Mouse (Mus musculus): ENCODE measurements around the gene Rtel1.

Rtel1 gene

GRCm38 (mm10) chr2:181322136-181322535, 2.6 kb downstream of the Rtel1 start:
- no peak for DNase-seq (ENCODE audit: low read depth, low spot score)

- no peak for DNase-seq (ENCODE audit: low read depth, low spot score)
Measured at GRCm38 (mm10) chr2:181326098-181326497, 6.6 kb downstream of the Rtel1 start.

- no peak for DNase-seq (ENCODE audit: low read depth, low spot score)
Measured at GRCm38 (mm10) chr2:181332542-181332941, 13.0 kb downstream of the Rtel1 start.

- DNase-seq (ENCODE audit: low read depth, low spot score): peak; percentile 42
Measured at GRCm38 (mm10) chr2:181334023-181334422, 14.5 kb downstream of the Rtel1 start.

GRCm38 (mm10) chr2:181340426-181340825, 20.9 kb downstream of the Rtel1 start:
- no peak for DNase-seq (ENCODE audit: low read depth, low spot score)

GRCm38 (mm10) chr2:181342766-181343165, 23.2 kb downstream of the Rtel1 start:
- DNase-seq (ENCODE audit: low read depth, low spot score): no peak

DNA sequence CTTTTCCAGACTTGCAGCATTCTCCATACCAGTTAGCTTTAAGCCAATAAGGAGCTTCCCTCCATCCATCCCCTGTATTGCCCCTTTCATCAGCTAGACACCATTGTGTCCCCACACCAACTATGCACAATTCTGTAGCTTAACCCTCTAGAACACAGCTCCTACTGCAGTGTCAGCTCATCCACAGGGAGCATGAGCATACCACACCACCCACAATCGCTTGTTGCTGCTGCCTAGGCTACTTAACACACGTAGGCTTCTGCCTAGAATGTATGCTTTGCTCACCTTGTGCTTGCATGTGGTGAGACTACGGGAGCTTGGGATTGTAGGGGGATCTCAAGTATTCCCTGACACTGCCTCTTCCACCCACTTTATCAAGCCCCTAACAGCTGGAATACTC, 37.2 kb downstream of the Rtel1 start:
- no peak for DNase-seq (ENCODE audit: low read depth, low spot score)

GRCm38 (mm10) chr2:181363946-181364345, 44.4 kb downstream of the Rtel1 start:
- DNase-seq (ENCODE audit: low read depth, low spot score): no peak

DNA sequence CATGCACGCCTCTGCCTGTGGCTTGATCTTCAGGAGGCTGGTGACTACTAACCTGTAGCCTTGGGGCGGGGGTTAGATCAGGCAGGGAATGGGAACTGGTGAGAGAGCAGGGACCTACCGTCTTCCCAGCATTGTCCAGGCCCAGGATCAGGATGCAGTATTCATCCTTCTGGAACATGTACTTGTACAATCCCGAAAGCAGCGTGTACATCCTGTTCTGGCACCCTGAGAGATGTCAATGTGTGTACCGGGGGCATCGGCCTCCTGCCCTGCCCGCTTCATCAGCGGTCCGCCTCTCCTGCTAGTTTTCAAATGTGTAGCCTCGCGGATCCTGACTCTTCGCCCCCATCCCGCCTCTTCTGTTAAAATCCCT, 44.9 kb downstream of the Rtel1 start:
- no peak for DNase-seq (ENCODE audit: low read depth, low spot score)

- DNase-seq (ENCODE audit: low read depth, low spot score): peak; percentile 68
Measured at GRCm38 (mm10) chr2:181364860-181365596, 45.5 kb downstream of the Rtel1 start, which contains the start of the genes Zgpat and Arfrp1. Zgpat (plus strand) TSS chr2:181364928. Arfrp1 (minus strand) TSS chr2:181365404.

GRCm38 (mm10) chr2:181365655-181366075, 46.1 kb downstream of the Rtel1 start:
- peak; percentile 19 for DNase-seq (ENCODE audit: low read depth, low spot score)

GRCm38 (mm10) chr2:181370001-181370400, 50.5 kb downstream of the Rtel1 start:
- no peak for DNase-seq (ENCODE audit: low read depth, low spot score)

- DNase-seq (ENCODE audit: low read depth, low spot score): peak; percentile 34
Measured at GRCm38 (mm10) chr2:181375787-181376186, 56.2 kb downstream of the Rtel1 start.

DNA sequence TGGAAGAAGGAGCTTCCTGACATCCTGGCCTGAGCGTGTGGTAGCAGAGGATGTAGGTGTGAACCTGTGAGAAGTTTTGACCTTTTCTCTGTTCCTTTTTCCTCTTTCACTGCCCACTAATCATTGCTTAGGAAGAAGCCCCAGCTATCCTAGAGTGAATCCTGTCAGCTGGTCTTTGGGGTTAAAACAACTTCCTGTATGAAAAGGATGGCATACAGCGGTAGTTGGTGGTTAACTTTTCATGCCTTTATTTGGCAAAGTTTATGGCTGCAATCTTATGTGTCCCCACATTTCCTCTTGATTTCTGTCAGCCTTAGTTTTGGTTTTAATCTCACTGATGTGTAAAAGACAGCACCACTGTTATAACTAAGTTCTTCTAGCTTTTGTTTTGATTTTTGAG, 57.7 kb downstream of the Rtel1 start:
- no peak for DNase-seq (ENCODE audit: low read depth, low spot score)

DNA sequence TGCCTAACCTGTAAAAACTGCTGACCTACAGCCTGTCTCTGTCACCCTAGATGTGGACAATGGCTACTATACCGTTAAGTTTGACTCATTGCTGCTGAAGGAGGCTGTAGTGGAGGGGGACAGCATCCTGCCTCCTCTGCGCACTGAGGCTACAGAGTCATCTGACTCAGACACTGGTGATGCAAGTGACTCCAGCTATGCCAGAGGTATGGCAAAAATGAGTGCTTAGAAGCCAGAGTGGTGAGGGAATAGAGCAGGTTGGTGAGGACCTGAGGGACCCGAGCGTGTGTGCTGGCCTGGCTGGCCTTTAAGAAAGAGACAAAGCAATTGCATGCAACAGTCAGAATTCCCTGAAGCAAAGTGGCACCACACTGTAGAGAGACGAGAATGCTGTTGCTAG, 59.2 kb downstream of the Rtel1 start:
- DNase-seq (ENCODE audit: low read depth, low spot score): no peak

DNA sequence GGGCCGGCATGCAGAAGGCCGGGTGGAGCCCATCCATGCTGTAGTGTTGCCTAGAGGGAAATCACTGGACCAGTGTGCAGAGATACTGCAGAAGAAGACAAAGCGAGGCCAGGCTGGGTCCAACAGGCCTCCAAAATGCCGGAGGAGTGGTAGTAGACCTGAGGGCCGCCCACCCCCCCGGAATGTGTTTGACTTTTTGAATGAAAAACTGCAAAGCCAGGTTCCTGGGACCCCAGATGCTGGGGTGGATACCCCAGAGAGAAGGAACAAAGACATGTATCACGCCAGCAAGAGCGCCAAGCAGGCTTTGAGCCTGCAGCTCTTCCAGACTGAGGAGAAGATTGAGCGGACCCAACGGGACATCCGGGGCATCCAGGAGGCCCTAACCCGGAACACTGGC, 60.2 kb downstream of the Rtel1 start, which contains the start of gene Lime1:
Lime1 (plus strand) TSS at position 301 of the 400 bp plus-strand sequence.
- no peak for DNase-seq (ENCODE audit: low read depth, low spot score)

DNA sequence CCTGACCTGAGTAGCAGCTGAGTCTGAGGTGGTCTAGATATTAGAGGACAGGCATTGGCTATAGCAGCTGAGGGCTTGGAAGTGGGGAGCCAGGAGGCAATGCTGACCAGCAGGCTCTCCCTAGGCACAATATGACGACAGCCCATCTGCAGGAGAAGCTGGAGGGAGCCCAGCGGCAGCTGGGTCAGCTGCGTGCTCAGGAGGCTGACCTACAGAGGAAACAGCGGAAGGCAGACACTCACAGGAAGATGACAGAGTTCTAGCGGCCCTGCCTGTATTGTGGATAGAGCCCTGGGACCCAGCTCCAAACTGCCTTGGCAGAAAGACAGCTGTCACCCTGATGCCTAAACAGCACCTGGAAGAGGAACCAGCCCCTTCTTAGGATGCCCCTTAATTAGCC, 60.7 kb downstream of the Rtel1 start:
- no peak for DNase-seq (ENCODE audit: low read depth, low spot score)

DNA sequence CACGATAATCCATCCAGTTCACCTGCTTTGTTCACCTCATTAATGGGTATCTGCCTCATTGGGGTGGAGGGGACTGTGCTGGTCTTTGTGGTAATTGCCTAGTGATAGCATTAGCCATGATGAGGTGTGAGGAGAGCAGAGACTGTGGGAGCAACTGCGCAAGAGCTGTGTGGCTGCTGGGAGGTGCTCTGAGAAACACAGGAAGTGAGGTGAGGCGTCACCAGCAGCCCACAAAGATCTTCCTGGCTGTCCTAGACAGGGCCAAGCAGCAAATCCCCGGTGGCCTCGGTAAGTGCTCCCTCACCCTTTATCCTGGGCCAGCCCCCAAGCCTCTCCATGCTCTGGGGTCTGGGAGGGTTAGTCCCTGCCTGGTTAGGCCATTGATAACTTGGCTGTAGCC, 61.6 kb downstream of the Rtel1 start:
- no peak for DNase-seq (ENCODE audit: low read depth, low spot score)

- no peak for DNase-seq (ENCODE audit: low read depth, low spot score)
Measured at GRCm38 (mm10) chr2:181381631-181382306, 62.2 kb downstream of the Rtel1 start.

DNA sequence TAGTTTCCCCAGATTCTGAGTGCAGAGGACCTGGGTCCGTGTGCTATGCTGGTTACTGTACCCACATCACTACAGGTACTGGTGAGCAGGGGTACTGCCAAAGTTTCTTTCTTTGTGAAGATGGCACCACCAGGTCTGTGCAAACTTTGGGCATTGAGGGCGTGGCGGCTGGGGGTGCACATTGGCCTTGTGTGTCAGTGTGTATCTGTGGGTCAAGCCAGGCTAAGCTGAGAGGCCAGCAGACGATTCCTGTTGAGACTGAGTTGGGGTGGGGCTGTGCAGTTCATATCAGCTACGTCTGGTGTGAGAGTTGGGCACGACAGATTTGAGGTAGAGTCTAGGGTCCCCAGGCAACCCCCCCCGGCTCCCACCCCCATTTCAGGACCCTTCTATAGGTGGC, 64.9 kb downstream of the Rtel1 start:
- no peak for DNase-seq (ENCODE audit: low read depth, low spot score)

GRCm38 (mm10) chr2:181384919-181385391, 65.4 kb downstream of the Rtel1 start:
- no peak for DNase-seq (ENCODE audit: low read depth, low spot score)

GRCm38 (mm10) chr2:181385885-181386284, 66.3 kb downstream of the Rtel1 start:
- DNase-seq (ENCODE audit: low read depth, low spot score): no peak

DNA sequence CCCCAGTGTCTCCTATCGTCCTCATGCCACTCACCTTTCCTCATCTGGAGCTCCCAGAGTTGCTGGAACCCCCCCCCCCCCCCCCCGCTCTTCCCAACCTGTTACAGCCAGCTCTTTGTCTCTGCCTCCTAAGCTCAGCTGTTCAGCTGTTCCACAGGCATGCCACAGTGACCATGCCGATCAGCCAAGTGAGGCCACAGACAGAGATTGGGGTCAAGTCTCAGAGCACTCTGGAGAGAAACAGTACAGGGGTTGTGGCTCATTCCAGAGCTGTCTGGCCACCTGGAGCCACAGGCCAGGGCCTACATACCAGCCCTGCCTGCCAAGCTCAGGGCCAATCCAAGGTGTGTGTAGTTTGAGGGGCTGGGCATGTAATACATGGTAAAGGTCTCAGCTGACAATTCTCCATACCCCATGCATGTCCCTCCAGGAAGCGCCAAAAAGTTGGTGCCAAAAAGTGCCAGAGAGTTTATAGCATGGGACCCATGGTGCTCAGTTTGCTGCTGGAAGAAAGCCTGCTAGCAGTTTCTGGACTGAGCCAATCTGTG, 67.2 kb downstream of the Rtel1 start:
- DNase-seq (ENCODE audit: low read depth, low spot score): no peak
